Mouse (Mus musculus) spleen, postnatal 4 days (tissue): Measurements from ENCODE around the gene Has1.

Experiments
- DNase-seq, 2 experiments: peaks; one replicate each; pipeline ENCODE4 v3.0.0; 2022; ENCODE audit warnings: low spot score in 2 of 2

Gene Has1

DNA sequence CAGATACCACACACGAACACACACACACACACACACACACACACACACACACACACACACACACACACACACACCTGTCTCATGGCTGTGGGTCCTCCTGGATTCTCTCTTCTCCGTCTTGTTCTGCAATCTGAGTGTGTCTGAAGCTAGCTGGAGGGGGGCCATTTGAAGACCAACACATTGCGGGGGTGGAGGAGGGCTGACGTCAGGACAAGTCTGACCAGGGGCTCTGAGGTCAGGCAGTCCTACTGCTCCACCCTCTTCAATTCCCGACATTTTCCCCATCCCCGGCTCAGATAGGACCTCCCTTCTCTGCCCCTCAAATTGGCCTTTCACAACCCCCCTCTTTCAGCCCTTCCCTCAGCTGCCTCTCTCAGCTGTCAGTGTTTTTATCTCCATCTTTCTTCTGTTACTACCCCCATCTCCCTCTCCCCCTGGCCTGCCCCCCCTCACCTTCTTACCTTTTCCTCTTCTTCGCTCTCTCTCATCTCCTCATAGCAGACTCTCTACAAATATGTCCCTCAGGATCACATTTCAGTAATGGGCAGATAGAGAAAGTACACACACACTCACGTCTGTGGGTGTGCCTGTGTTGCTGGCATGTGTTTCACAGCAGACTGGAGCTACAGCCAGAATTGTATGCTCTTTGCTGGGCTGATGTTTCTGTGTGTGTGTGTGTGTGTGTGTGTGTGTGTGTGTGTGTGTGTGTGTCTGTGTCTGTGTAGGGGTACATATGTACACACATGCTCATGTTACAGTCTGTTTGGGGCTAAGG lies at the start of gene Has1:
Has1 (minus strand) TSS at position 142 of the 775 bp plus-strand sequence.
- no peak for DNase-seq

DNA sequence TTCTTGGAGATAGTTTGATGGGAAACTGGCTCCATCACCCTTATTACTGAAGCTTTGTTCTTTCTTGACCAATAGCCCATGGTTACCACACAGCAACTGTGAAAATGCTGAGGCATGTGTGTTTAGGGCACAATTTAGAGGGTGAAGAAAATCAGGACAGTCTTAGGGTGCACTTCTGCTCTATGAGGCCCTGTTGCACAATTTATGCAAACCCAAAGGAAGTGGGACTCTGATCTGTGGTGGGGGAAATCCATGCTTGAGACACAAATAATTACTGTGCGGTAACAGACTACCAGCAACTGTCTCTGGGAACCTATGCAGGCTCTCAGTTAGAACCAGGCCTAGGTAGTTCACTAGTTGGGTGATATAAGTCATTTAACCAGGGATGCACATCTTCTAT lies 45.8 kb upstream of the Has1 start:
- no peak for DNase-seq

DNA sequence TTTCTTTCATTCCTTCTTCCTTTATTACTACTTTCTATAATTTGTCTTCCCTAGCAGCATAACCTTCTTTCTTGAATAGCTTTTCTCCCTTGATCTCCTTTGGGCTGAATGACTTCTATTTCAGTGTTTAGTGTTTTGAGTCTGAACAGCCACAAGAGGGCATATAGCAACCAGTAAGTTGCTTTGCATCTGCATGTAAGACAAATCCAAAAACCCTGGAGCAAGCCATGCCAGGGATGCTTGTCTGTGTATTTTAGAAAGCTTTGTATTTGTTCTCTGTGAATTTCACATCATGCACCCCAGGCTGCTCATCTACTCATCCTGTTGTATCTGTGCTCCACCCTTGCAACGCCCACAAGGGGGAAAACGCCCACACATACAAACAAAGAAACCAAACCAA lies 44.3 kb upstream of the Has1 start:
- no peak for DNase-seq

DNA sequence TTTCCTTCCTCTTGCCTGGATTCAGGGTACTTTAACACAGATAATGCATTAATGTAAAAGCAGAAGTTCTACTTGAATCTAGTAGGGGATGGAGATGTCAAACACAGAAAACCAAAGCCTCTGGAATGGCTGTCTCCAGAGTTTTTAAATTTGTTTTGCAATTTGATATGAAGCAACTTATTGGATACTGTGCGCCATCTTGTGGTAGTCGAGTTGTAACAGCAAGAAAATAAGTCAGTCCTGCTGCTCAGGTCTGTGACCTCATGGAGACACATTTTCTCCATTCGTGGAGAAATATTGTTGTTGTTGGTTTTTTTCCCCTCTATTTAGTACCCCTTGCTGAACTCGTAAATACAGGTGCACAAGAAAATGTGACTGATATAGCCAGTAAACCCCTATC lies 41.0 kb upstream of the Has1 start:
- DNase-seq, result no peak

DNA sequence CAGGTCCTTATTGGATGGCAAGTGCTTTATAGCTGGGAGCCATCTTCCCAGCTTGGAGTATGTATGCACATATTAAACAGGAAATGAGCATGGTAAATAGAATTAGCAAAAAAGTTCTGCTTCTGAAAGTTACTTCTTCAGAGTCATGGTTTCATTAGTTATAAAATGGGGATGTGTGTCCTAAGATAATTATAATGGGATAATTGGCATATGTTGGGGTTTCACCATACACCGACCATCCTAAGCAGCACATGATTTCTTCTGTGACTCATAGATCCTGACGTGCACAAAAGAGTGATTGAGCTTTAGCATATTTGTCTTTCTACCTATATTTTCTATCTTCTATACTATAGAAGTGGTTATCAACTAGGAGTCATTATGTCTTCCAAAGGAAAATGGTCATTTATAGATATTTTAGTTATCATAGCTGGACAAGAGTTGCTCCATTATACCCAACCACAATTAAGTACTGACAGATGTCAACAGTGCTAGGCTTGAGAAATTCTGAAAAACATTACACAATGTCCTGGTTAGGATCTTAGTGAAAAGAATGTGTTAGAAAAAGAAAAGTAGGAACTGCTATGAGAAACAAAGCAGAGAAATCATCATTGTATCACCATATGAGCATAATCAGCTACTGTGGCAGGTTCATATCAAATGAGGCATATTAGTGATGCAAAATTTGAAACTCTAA lies 34.9 kb upstream of the Has1 start:
- no peak for DNase-seq

DNA sequence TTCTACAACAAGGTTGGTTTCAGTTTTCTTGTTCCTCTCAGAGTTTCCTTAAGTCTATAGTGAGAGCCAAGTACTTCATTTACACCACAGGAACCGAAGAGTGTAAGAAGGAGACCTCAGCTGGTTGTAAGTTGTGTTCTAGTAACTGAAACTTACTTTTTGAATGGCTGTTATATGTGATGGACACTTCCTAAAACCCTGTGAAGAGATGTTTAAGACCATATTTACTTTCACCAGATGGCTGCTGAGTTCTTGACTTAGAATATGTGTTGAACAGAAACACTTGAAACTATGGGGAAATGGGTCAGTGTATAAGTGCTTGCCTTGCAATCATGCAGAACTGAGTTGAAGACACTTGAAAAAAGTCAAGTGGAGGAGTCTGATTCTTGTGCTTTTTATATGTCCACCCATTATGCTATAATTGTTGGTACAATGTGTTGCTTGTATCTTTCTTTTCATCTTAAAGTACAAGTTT lies 32.8 kb upstream of the Has1 start, which contains the start of the genes Fpr2 and Fpr3:
Fpr2 (plus strand) TSS at position 51 of the 475 bp plus-strand sequence.
Fpr3 (plus strand) TSS at position 79 of the 475 bp plus-strand sequence.
- DNase-seq, result no peak

DNA sequence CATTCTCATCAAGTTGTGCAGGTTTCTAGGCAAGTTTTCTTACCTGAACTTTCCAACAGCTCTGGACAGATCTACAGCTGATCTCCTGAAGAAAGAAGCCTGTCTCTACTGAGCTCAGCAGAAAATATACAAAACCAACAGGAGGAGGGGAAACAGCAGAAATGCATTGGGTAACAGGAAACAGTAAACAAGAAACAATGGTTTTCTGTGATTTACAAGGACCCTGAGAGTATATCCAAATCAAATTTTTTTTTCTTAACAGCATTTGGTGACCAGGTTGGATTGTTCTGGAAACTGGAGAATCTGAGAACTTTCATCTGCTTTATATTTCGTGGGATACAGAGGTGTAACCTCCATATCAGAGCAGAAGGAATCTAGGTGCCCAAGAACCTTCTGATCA lies 28.8 kb upstream of the Has1 start, which contains the start of gene Fpr1:
Fpr1 (minus strand) TSS at position 101 of the 400 bp plus-strand sequence.
- DNase-seq, result no peak

DNA sequence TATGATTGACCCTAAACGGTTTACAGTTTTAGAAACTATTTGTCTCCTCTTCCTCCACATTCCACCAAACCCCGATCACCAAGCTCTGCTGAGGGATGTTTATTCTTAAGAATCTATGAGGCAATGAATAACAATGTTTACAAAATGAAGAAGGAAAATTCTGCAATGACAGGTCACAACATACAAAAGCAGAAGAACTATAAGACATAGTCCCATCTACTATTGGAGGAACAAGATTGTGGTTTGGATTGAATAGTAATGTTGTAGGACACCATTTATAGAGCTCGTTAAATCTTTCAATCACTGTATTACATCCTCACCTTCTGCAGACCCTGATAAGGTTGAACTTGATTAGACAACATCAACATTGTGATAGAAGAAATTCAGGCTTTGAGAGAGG lies 27.7 kb upstream of the Has1 start:
- DNase-seq, result no peak

DNA sequence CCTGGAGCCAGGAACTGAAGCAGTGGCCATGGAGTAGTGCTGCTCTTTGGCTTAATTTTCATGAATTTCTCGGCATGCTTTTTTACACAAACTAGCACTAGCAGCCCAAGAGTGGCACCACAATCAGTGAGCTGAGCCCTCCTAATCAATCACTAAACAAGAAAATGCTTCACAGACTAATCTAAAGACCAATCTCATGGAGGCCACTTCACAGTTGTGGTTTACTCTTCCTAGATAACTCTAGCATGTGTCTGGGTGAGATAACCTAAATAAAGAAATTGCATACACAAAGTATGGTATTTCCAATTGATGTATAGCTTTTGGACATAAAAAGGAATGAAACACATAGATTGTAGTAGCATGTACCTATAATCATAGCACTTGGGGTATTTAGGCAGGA lies 24.3 kb upstream of the Has1 start:
- DNase-seq, result no peak

DNA sequence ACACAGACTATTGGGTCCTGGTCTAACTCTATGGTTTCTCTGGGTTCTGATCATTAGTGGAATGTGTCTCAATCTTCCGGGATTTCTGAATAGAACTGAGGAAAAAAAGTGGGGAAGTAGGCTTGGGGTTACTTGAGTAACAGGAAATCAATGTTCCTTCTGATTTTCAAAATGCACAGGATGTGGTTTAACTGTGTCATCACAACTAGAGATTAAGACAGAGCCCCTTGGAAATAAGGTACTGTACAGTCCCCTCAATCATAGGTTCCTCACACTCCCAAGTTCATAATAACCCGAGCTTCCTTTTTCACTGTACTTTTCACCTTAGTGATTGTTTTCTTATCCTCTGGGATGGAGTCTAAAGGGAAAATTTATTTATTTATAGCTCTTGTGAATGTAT lies 16.7 kb upstream of the Has1 start:
- no peak for DNase-seq

DNA sequence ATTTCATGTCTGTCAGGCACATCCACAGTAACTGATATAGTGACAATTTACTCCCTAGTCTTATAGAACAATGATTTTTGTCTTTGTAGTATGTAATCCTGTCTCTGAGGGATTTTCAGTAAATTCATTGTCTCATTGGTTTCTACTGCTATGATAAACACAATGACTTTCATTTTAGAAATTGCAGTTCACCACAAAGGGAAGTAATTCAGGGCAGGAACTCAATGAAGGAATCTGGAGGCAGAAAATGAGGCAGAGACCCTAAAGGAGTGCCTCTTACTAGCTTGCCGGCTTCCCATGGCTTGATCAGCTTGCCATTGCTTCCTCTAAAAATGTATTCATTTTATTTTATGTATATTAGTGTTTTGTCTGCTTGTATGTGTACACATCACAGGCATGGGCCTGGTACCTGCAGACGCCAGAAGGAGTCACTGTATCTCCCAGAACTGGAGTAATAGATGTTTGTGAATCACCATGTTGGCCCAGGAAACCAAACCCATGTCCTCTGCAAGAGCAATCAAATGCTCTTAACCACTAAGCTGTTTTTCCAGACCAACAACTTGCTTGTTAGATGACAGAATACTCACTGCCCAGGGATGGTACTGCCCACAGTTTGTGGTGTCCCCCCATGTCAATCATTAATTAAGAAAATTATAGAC lies 16.0 kb upstream of the Has1 start:
- no peak for DNase-seq

DNA sequence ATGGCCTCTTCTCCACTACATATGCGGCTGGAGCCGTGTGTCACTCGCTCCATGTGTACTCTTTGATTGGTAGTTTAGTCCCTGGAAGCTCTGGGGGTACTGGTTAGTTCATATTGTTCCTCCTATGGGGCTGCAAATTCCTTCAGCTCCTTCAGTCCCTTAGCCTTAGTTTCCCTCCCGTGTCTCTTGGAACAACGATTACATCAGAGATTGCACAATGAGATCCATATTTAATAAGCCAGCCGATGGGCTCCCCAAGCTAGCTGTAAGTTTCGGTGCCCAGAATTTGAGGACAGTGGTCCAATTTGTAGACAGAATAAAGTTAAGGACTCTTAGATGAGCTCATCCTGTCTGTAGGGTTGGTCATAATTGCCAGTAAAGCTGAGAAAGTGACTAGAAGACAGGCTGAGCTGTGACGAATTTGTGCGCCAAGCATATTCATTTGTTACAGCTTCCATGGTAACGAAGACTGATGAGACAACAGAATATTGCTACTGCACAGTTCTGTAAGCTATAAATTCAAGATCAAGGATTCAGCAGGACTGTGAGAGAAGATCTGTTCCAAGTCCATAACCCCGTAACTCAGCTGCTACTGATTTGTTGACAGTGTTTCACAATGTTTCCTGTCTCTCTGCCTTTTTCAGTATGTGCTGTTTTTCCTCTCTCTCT lies 11.9 kb upstream of the Has1 start:
- DNase-seq, result peak in 1 of 2 experiments; percentile 47

DNA sequence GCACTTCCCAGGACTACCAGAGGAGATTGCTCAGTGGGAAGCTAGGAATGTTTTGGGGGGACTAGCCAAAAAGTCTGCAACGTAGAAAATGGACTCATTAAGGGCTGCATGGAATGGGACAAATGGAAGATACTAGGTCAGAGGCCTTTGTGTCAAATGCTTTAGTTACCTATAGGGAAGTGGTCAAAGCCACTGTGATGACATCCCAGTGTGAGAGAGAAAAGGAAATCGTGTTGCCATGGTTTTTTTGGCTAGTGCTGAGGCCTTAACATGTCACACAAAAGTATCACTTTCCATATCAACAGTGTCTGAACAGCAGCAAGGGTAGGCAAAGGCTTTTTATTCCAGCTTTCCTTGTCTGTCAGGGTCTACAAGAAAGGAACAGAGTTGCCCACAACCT lies 10.2 kb upstream of the Has1 start:
- DNase-seq, result peak in 1 of 2 experiments; percentile 44

DNA sequence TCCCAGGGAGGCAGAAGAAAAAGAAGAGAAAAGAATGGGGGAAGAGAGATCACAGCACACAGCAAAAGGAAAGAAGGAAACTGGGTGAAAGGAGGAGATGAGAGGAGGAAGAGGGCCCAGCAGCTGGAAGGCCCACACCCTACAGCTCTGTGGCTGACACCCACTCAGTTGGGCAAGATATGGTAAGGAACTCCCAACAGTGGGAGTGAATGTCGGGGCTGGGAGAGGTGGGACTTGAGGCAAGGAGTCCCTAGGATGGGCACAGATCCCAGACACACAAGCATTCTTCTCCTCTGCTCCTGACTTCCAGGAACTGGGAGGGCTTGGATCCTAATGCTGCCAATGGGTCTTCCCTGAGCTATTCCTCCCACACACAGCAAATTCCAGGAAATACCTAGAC lies 7.4 kb upstream of the Has1 start:
- DNase-seq, result no peak

DNA sequence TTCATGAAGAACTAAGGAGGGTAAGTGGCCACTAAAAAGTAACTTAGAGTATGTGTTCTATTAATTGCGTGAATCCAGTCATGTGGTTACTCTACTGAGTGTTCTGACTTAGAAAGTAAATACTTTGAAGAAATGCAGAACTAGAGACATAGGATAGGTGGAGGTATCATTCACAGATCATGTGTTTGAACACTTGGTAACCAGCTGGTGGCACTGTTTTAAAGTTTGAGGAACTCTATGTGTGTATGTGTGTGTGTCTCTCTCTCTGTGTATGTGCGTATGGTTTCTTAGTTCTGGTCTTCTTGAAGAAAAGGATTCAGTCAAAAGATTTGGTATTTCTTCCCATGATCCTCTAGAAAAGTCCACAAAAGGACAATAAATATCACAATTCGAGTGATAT lies 5.1 kb upstream of the Has1 start:
- no peak for DNase-seq

DNA sequence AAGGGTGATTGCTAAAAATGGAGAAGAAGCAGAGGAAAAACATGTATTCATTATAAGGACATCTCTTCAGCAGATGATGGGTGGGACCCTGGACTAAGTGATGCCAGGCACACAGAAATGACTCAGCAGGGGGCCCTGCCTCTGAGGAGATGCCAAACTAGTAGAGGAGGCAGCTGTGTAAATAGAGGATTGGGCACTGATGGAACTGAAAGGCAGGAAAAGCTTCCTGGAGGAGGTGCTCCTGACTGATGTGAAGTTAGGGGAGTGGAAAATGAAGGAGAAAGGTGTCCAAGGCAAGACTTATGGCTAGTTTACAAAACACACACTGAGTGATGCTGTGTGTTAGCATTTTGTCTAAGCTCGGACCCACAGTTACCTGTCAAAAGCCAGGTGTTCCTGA lies 2.4 kb upstream of the Has1 start:
- DNase-seq, result no peak

DNA sequence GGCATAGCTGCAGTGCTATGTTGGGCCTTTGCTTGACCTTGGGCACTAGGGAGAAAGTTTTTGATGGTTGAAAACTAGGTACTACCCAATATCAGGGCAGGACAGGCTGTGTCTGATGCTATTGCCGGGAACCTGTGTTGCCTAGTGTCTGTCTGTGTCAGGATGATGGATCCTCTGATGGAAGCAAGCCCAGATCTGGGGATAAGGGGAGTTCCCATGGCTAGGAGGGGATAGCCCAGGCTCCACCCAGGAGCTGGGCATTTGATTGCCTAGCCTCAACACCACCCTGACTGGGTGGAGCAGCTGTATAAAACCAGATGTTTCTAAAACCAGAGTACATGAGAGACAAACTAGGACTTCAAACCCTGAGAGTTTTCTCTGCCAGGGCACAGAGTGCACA lies 1.6 kb upstream of the Has1 start:
- DNase-seq, result no peak

DNA sequence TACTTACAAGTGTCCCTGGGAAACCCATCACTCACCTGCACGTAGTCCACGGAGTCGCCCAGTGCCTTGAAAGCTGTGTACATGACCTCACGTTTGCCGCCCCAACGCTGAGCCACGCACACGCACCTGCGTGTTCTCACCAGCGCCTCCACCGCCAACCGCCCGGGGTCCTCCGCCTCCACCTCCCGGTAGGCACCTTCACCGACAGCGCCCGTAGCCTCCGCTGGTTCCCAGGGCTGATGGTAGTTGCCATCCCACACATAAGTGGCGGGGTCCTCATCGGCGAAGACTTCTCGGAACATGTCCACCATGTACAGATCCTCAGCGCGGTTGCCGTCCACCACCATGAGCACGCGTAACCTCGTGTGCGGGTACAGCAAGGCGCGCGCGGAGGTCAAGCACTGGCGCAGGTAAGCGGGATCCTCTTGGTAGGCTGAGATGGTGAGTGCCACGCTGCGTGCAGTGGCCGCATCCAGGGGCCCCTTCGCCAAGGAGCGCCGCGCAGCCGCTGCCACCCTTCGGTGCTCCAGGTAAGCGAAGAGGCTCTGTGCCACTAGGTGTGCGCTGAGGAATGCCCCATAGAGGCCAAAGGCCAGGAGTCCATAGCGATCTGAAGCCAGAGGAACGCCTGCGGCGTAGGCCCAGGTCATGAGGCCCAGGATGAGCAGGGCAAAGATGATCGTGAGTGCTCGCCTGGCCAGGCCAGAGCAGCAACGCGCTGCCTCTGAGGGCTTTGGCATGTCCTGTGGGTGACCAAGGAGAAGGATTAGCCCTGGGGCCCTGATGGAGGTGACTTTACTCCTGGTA lies 4.9 kb downstream of the Has1 start:
- no peak for DNase-seq

DNA sequence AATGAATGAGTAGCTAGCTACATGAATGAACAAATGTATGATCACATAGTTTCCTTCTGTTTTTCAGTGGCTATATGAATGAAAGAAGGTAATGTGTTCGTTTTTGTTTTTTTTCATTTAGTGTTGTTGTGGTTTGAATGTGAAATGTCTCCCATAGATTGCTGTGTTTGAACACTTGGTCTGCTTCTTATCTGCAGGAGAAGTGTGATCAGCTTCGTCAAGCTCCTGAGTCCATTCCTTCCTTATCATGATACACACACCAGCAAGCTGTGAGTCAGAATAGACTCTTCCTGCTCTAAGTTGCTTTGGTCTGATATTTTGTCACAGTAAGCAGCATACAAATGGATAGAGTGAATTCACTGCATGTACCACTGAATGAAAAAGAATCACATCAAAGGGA lies 6.0 kb downstream of the Has1 start:
- no peak for DNase-seq

DNA sequence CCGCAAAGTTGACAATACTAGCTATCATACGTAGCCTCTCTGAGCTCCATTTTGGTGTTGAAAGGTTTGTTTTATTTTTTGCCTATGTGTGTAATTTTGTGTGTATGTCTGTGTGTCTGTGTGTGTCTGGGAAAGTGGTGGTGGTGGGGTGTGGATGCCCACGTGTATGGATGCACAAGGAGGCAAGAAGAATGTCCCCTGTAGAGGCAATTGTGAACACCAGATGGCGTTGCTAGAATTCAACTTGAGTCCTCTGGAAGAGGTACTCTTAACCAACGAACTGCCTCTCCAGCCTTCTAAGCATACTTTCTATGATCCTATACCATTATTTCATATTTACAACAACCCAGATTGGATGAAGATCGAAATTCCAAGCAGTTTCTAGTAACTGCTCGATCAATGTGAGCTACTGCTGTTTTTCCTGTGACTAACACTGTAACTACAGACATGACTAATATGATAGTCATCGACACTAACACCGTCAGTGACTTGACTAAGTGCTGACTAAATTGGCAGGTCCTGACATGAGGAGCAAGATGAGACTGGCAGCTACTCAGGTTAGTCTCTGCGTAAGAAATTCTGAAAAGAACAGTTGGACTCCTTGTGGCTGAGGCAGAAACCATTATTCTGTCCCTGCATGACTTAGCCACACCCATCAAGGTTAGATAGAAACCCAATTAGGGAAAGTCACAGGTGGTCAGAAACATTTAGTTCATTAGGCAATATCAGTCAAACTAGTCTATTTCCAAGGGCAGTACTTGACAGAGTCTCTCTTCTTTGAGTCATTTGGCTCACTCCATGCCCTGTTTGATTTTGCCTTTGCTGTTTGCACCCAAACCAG lies 9.6 kb downstream of the Has1 start:
- no peak for DNase-seq
